In the genomic region with DNA sequence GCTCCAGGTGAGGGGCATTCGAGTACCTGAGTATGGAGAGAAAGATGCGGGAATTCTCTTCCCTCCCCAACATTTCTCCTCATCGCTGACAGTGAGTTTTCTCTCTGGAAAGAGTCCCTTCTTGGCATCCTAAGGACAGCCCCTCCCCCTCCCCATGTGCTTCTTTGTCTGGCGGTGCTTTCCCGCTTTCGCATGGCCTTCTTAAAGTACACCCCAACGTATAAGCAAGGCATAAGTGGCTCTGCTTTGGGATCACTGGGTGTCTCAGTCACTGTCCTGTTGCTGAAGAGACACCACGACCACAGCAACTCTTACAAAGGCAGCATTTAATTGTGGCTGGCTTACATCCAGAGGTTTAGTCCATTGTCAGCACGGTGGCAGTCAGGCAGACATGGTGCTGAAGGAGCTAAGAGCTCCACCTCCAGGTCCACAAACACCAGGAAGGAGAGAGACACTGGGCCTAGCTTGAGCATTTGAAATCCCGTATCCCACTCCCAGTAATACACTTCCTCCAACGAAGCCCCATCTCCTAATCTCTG, we compare ENCODE assay signal across 11 mouse cellular contexts. TPM values are rescaled to one million over a fixed set of nuclear protein-coding genes. Genes with fewer than 3 reads are reported as not detected.
DNase-seq lines count a peak whose midpoint lies in the region; ATAC-seq and TF ChIP-seq lines count a peak whose summit lies in the region.
"Had no signal": no experiment of that assay in that cellular context is flagged by ENCODE, and none has a peak within 500 bp of the region (broad histone marks: within the 10 kb centered on the region; RNA-seq: fewer than 3 reads in every experiment).

No protein-coding gene starts in this region.

- H3K9me3 ChIP-seq in heart, embryonic 15.5 days (replicated peaks) = no peaks in the 10 kb centered on the region
- no peaks in the 10 kb centered on the region for H3K9me3 ChIP-seq in midbrain, embryonic 12.5 days
- no peaks in the 10 kb centered on the region for H3K9me3 ChIP-seq in midbrain, embryonic 16.5 days (replicated peaks; ENCODE audit: control insufficient read depth, low read length, poor library complexity, severe bottlenecking)
- no peaks in the 10 kb centered on the region for H3K9me3 ChIP-seq in embryonic facial prominence, embryonic 10.5 days
- no peaks in the 10 kb centered on the region for H3K9me3 ChIP-seq in midbrain, embryonic 15.5 days
- no peaks in the 10 kb centered on the region for H3K9me3 ChIP-seq in liver, postnatal 0 days (ENCODE audit: low read length)
- H3K9me3 ChIP-seq: megakaryocyte, embryonic 14.5 days had no signal

- peaks cover 40% of the 10 kb centered on the region for H3K4me1 ChIP-seq in heart, embryonic 15.5 days (replicated peaks)
- H3K4me1 ChIP-seq in midbrain, embryonic 12.5 days = peaks cover 35% of the 10 kb centered on the region
- H3K4me1 ChIP-seq in midbrain, embryonic 16.5 days (ENCODE audit: control insufficient read depth, insufficient read depth, low read length) = peaks cover 19% of the 10 kb centered on the region
- H3K4me1 ChIP-seq in embryonic facial prominence, embryonic 10.5 days = peaks cover 37% of the 10 kb centered on the region
- H3K4me1 ChIP-seq in midbrain, embryonic 15.5 days = peaks cover 27% of the 10 kb centered on the region; the same call in 1 of the 2 replicates
- no peaks in the 10 kb centered on the region for H3K4me1 ChIP-seq in liver, postnatal 0 days (ENCODE audit: insufficient read depth)
- H3K4me1 ChIP-seq: megakaryocyte, embryonic 14.5 days had no signal

- 66% methylated on average over 11 of the region's 11 CpGs for WGBS in heart, embryonic 15.5 days
- WGBS in midbrain, embryonic 12.5 days = 80% methylated on average over 11 of the region's 11 CpGs
- WGBS in midbrain, embryonic 16.5 days = 59% methylated on average over 11 of the region's 11 CpGs
- WGBS in embryonic facial prominence, embryonic 10.5 days = 85% methylated on average over 11 of the region's 11 CpGs
- 64% methylated on average over 11 of the region's 11 CpGs for WGBS in midbrain, embryonic 15.5 days
- 82% methylated on average over 11 of the region's 11 CpGs for WGBS in liver, postnatal 0 days (ENCODE audit: insufficient replicate concordance)

- H3K4me3 ChIP-seq in heart, embryonic 15.5 days = no peak overlapping the region
- H3K4me3 ChIP-seq in midbrain, embryonic 12.5 days = no peak overlapping the region
- H3K4me3 ChIP-seq in midbrain, embryonic 16.5 days (ENCODE audit: low read depth, low read length) = no peak overlapping the region
- H3K4me3 ChIP-seq in embryonic facial prominence, embryonic 10.5 days = no peak overlapping the region
- H3K4me3 ChIP-seq in midbrain, embryonic 15.5 days = no peak overlapping the region
- no peak overlapping the region for H3K4me3 ChIP-seq in liver, postnatal 0 days (ENCODE audit: low read depth, low read length)
- H3K4me3 ChIP-seq: megakaryocyte, embryonic 14.5 days had no signal

- intact Hi-C loops in heart, postnatal 36 days (cut with DNase I) = no loop called here

- H3K27ac ChIP-seq in heart, embryonic 15.5 days = peak overlapping the region; percentile 54; the same call in 1 of the 2 replicates
- 0 out of 2 replicates have a peak overlapping the region, but pooled peaks have one; percentile 20 for H3K27ac ChIP-seq in midbrain, embryonic 12.5 days (replicated peaks)
- no peak overlapping the region for H3K27ac ChIP-seq in midbrain, embryonic 16.5 days (ENCODE audit: low read length)
- H3K27ac ChIP-seq in embryonic facial prominence, embryonic 10.5 days (replicated peaks) = peak overlapping the region; percentile 48; the same call in 1 of the 2 replicates
- 0 out of 2 replicates have a peak overlapping the region, but pooled peaks have one; percentile 1 for H3K27ac ChIP-seq in midbrain, embryonic 15.5 days
- no peak overlapping the region for H3K27ac ChIP-seq in liver, postnatal 0 days (ENCODE audit: low read depth)

- no peak for ATAC-seq in heart, embryonic 15.5 days (replicated peaks; ENCODE audit: insufficient number of reproducible peaks, insufficient read depth, low FRiP score, low read depth)
- ATAC-seq in midbrain, embryonic 12.5 days (ENCODE audit: low FRiP score, low read depth) = no peak
- no peak for ATAC-seq in midbrain, embryonic 16.5 days
- no peak for ATAC-seq in midbrain, embryonic 15.5 days (replicated peaks)
- no peak for ATAC-seq in liver, postnatal 0 days

- no peak overlapping the region for H3K4me2 ChIP-seq in heart, embryonic 15.5 days
- no peak overlapping the region for H3K4me2 ChIP-seq in midbrain, embryonic 12.5 days (replicated peaks)
- no peak overlapping the region for H3K4me2 ChIP-seq in midbrain, embryonic 16.5 days (ENCODE audit: low read length)
- no peak overlapping the region for H3K4me2 ChIP-seq in midbrain, embryonic 15.5 days
- H3K4me2 ChIP-seq in liver, postnatal 0 days (ENCODE audit: low read depth, low read length) = no peak overlapping the region

- DNase-seq in heart, postnatal 36 days = no peak
- DNase-seq in embryonic facial prominence, embryonic 10.5 days (ENCODE audit: low spot score) = no peak
- DNase-seq in liver, postnatal 0 days = no peak
- DNase-seq in c-Kit-positive CD71-positive TER-119-positive erythroid progenitor cells, embryonic 14.5 days (ENCODE audit: low spot score) = no peak
- DNase-seq: cerebellum, adult 9-11 months; kidney, adult 8-10 months had no signal

- no peaks in the 10 kb centered on the region for H3K27me3 ChIP-seq in heart, embryonic 15.5 days
- no peaks in the 10 kb centered on the region for H3K27me3 ChIP-seq in midbrain, embryonic 12.5 days
- H3K27me3 ChIP-seq in midbrain, embryonic 16.5 days (ENCODE audit: control insufficient read depth, insufficient read depth, low read depth, low read length) = no peaks in the 10 kb centered on the region
- no peaks in the 10 kb centered on the region for H3K27me3 ChIP-seq in embryonic facial prominence, embryonic 10.5 days (replicated peaks; ENCODE audit: low read depth, poor library complexity, severe bottlenecking)
- H3K27me3 ChIP-seq in midbrain, embryonic 15.5 days (replicated peaks) = no peaks in the 10 kb centered on the region
- H3K27me3 ChIP-seq in liver, postnatal 0 days (ENCODE audit: insufficient read depth, low read length) = no peaks in the 10 kb centered on the region
- H3K27me3 ChIP-seq: megakaryocyte, embryonic 14.5 days had no signal

- H3K9ac ChIP-seq in heart, embryonic 15.5 days = no peak overlapping the region
- H3K9ac ChIP-seq in midbrain, embryonic 12.5 days (replicated peaks) = no peak overlapping the region
- no peak overlapping the region for H3K9ac ChIP-seq in midbrain, embryonic 16.5 days (ENCODE audit: low read depth, low read length)
- H3K9ac ChIP-seq in midbrain, embryonic 15.5 days = no peak overlapping the region
- H3K9ac ChIP-seq in liver, postnatal 0 days (replicated peaks) = no peak overlapping the region

- no peaks in the 10 kb centered on the region for H3K36me3 ChIP-seq in heart, embryonic 15.5 days
- no peaks in the 10 kb centered on the region for H3K36me3 ChIP-seq in midbrain, embryonic 12.5 days
- H3K36me3 ChIP-seq in midbrain, embryonic 16.5 days (ENCODE audit: control insufficient read depth, insufficient read depth, low read length) = no peaks in the 10 kb centered on the region
- no peaks in the 10 kb centered on the region; the same call in 1 of the 2 replicates for H3K36me3 ChIP-seq in embryonic facial prominence, embryonic 10.5 days (replicated peaks)
- no peaks in the 10 kb centered on the region for H3K36me3 ChIP-seq in midbrain, embryonic 15.5 days (replicated peaks)
- no peaks in the 10 kb centered on the region for H3K36me3 ChIP-seq in liver, postnatal 0 days (replicated peaks; ENCODE audit: insufficient read depth, low read length)

- no peak for TF ChIP-seq CTCF in liver, postnatal 0 days (IDR thresholded peaks at IDR 0.05; ENCODE audit: low read depth)

- no peak for TF ChIP-seq EP300 in liver, postnatal 0 days (IDR thresholded peaks at IDR 0.05; ENCODE audit: low read depth)

RNA-seq across cellular contexts. Expression of gene Rps6ka2, which starts 47.9 kb away (rescaled TPM):
- polyA plus RNA-seq in heart, embryonic 15.5 days (2015; fragmentation: Nextera tagmentation; extraction: Ambion mirVana) = 24.4 and 29.9 TPM in 2 replicates
- total RNA-seq in heart, postnatal 36 days (2021) = 10 to 100 TPM; 27.1 to 28.5 TPM
- polyA plus RNA-seq in midbrain, embryonic 12.5 days (2016; fragmentation: Nextera tagmentation; extraction: Ambion mirVana) = 29.6 and 30.9 TPM in 2 replicates
- polyA plus RNA-seq in midbrain, embryonic 16.5 days (2015; fragmentation: Nextera tagmentation; extraction: Ambion mirVana) = 19.6 and 22.1 TPM in 2 replicates
- 27.2 and 27.7 TPM in 2 replicates for polyA plus RNA-seq in embryonic facial prominence, embryonic 10.5 days (2016; fragmentation: Nextera tagmentation; extraction: Ambion mirVana)
- polyA plus RNA-seq in midbrain, embryonic 15.5 days (2015; fragmentation: Nextera tagmentation; extraction: Ambion mirVana) = 21.1 and 21.9 TPM in 2 replicates
- polyA plus RNA-seq in liver, postnatal 0 days (2015; fragmentation: Nextera tagmentation; extraction: Ambion mirVana) = 1.2 and 1.5 TPM in 2 replicates

Comparison
In these comparisons a context has a peak if more than half of its experiments do, and no peak if none do; other contexts are left out.
1. H3K27ac ChIP-seq: peak in heart, embryonic 15.5 days (single experiment), midbrain, embryonic 12.5 days (single experiment), embryonic facial prominence, embryonic 10.5 days (single experiment) and midbrain, embryonic 15.5 days (single experiment); none in midbrain, embryonic 16.5 days (single experiment) and liver, postnatal 0 days (single experiment).